Mouse (Mus musculus) adrenal gland, adult (tissue): ENCODE results near the gene Cdca7l.
"Not testable (repeated sequence)": the region's sequence is repeated elsewhere in the genome, so short reads cannot be mapped to it uniquely, and the experiment has no call there.

Experiments
- DNase-seq, 2 experiments: peaks; one replicate each; pipeline ENCODE4 v3.0.0; 2022 to 2023; ENCODE audit warnings: low spot score in 1 of 2; ENCODE audit not compliant: inconsistent age in 2 of 2

Gene Cdca7l

GRCm38 (mm10) chr12:117803989-117804388 is at the start of gene Cdca7l:
Cdca7l (plus strand) TSS chr12:117804289.
- not testable (repeated sequence) for DNase-seq

DNA sequence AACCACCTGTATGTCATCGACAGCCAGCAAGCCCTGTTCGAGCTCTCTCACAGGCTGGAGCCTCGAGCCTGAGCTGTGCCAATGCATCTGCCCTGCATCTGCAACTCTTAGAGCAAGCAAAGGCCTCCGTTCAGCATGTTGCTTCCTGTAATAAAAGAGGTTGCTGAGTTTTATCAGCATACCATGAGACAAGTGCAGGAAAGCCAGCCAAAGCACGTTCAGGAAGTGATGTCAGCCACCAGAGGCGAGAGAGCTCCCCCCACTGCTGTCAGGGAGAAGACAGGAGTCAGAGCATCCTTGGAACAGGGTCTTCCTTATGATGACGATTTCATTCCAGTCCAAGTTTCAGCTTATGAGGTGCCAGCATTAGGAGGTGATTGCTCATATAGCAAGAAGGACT is 48.1 kb upstream of the Cdca7l start:
- DNase-seq, result no peak

DNA sequence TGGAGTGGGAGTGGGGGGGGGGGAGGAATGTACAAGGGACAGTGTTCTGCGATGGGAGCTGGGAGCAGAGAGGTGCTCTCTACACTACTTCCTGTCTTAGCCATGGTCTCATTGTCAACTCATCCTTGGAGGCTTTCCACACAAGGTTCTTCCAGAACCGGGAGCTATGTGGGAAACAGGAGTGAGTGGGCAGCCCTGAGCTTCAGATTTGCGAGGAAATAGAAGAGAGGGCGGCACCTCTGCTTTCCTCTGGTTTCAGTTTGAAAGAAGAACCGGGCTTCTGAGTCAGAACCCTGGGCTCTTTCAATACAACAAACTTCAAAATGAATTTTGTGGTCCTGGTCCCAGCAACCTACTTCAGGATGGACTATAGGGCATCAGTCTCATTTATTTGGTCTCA is 43.7 kb upstream of the Cdca7l start:
- no peak for DNase-seq

DNA sequence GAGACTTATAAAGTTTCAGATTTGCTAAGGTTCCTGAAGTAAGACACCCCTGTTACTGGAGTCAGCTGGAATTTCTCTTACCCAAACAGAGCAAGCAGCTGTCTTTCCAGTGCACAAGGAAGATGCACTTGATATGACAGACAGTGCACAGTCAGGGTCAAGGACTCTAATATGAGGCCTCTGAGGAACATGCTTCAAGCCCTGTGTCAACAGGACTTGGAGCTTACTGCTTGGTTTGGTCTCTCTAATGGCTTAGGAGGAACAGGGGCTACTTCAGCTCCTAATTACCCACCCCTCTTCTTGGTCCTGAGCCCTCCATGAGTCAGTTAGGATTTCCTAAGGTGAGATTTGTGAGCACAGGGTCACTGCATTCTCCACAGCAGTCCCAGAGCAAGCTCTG is 43.2 kb upstream of the Cdca7l start:
- no peak for DNase-seq

GRCm38 (mm10) chr12:117761698-117762097 is 42.4 kb upstream of the Cdca7l start:
- DNase-seq, result peak in 1 of 2 experiments; percentile 45

DNA sequence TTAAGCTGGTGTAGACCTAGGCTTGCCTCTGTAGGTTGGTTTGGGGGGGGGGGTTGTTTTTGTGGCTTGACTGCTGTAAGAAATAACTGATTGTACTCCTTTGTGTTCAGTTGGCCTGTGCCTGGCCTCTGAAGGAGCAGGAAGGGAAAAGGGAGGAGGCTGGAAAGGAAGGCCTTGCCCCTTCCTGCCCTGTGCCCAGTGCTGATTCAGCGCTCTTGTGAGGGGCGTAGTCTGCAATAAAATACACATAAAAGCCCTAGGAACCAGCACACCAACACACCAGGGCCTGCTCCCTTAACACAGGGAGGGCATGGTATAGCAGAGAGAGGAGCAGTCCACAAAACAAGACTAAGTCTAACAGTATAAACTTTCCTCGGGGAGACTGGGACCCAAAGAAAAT is 40.8 kb upstream of the Cdca7l start:
- peak; percentile 26 to 46 for DNase-seq

- peak; percentile 66 to 92 for DNase-seq
These were observed 39.2 kb upstream of the Cdca7l start for GRCm38 (mm10) chr12:117764839-117765238.

DNA sequence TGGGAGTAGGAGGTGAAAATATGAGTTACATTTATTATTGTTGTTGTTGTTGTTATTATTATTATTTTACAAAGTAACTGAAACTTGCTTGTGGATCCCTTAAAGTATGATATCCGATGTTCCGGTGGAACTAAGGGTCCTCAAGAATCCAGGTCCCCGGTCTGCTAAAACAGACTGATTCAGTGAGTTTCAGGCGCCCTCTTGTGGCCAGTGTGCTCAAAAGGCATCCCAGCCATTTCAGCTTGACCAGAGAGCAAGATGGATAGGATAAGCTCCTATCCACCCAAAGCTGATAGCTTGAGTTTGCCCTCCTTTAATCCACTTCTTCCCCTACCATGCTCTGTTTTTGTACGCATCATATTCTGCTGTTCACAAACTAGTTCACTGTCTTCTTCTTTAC is 35.0 kb upstream of the Cdca7l start:
- DNase-seq, result peak; percentile 57 to 84

DNA sequence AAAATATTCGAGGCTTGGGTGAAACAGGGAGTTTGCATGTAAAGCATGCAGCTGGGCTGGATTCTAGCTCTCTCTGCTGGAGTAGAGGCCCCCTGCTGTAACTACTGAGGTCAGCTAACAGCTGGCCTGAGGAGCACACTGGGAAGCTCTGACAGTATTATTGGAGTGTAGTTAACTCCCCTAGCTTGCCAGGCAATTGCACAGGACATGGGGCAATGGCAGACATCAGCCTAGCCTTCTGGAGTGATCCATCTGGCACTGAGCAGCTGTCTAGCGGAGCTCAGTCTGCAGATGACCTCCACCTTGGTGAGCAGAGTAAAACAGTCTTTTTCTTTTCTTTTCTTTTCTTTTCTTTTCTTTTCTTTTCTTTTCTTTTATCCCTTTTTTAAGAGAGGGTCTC is 33.9 kb upstream of the Cdca7l start:
- no peak for DNase-seq

GRCm38 (mm10) chr12:117771156-117771555 is 32.9 kb upstream of the Cdca7l start:
- DNase-seq, result no peak

GRCm38 (mm10) chr12:117772638-117773037 is 31.5 kb upstream of the Cdca7l start:
- DNase-seq, result peak; percentile 38 to 84

- no peak for DNase-seq
These were observed 27.2 kb upstream of the Cdca7l start for GRCm38 (mm10) chr12:117776841-117777240.

GRCm38 (mm10) chr12:117781360-117781759 is 22.7 kb upstream of the Cdca7l start:
- DNase-seq, result no peak

GRCm38 (mm10) chr12:117783426-117783825 is 20.7 kb upstream of the Cdca7l start:
- DNase-seq, result no peak

DNA sequence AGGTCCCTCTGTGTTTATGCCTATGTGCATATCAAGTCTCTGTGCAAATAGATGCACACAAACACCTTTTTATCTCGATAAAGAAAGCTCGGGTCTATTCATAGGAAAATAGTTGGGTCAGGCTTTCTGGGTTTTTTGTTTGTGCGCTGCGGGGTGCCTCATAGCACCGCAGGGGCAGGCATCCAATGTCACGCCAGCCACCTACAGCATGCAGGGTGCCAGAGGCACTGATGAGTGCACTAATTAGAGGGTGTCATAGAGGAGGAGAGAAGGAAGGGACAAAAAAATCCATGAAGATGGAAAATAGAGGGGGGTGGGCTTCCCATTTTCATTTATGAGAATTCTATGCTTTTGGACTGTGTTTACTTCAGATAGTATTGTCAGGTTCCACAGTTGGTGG is 17.5 kb upstream of the Cdca7l start:
- DNase-seq, result no peak

- no peak for DNase-seq
These were observed 15.5 kb upstream of the Cdca7l start for GRCm38 (mm10) chr12:117788513-117789011.

DNA sequence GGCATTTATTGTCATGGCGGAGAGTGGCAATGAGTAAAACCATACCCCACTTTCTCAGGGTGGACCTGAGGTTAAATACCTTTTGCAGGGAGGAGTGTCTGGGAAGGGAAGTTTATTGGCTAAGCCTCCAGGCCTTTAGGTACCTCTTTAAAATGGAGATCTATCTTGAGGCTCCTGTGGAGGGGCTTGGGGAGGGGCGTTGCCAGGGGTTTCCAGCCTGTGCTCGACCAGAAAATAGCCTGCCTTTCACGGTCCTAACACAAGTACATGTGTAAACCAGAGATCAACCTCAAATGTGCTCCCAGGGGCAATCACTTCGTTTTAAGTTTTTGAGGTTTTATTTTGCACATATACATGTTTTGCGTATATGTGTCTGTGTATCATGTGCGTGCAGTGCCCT is 15.1 kb upstream of the Cdca7l start:
- no peak for DNase-seq

DNA sequence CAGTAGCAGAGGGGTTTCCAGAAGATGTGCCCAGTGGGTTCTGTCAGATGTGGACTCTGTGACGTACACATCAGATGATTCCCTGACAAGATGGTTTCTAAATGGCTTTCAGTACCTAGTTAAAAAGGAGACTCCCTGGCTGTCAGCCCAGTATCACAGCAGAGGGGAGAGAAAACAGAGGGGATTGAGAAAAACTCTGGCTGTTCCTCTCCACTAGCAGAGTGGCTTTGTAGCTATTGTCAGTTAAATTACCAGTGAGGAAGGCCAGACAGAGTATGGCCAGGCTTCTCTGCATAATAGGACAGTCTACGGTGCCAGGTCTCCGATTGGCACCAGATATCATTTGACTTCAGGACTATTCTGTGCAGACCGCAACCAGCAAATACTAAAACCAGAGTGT is 8.8 kb upstream of the Cdca7l start:
- no peak for DNase-seq

DNA sequence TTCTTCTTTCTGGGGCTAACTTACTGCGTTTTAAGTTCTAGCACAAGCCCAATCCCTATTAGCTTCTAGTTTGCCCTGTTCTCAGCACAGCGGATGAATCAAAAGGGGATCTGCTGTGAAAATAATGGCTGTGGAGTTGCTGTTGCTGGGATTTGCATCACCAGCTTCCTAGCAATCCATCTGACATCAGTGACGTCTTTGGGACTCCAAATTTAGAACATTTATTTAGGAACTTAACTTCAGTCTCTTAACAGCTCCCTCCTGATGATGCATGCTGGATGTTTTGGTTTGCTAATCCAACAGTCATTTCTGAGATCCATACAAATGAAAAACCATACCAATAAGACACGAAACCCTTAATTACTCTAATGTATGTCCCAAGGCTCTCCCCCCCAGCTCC is 1.5 kb downstream of the Cdca7l start:
- no peak for DNase-seq

- no peak for DNase-seq
These were observed 1.9 kb downstream of the Cdca7l start for GRCm38 (mm10) chr12:117806007-117806451.

DNA sequence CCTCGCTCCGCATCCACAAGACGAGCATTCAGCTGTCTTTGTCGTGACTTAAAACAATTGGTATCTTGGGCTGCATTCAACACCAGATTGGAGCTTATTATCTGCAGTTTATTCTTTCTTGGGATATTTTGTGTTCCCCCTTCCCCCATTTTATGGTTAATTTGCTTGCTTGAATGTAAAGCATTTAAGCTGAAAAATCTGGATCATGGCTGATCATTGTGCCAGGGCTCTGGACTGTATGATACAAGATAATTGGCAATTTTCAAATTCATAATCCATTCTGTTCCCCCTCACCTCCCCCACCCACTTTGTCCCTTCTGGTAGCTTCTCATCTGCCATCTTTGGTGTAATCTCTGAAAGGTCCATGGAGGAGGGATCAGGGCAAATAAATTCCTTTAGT is 2.4 kb downstream of the Cdca7l start:
- no peak for DNase-seq

DNA sequence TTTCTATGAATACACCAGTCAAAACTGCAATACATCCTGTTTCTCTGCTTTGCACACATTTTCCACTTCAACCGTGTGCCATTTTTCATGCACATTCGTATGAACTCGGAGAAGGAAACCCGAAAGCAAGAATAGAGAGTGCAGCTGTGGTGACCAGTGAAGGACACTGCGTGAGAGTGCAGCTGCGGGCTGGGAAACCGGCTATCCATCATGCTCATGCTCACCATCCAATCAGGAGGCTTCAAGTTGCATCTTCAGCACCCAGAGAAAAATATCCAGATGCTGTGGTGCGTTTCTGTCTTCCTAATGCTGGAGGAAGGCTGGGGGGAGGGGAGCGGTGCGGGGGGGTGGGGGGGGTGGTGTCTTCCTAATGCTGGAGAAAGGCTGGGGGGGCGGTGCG is 3.5 kb downstream of the Cdca7l start:
- DNase-seq, result no peak
